Mouse (Mus musculus) olfactory bulb, adult 2 months (tissue): ENCODE measurements around the gene Gm21974. TPM values are rescaled to one million over a fixed set of nuclear protein-coding genes. Genes with fewer than 3 reads are reported as not detected.
"Not testable (repeated sequence)": the region's sequence is repeated elsewhere in the genome, so short reads cannot be mapped to it uniquely, and the experiment has no call there.

Source experiments
- H3K27ac ChIP-seq: fragments of 200-500 bp; 2 replicates; pipeline ENCODE4 v1.5.1; 2012; ENCODE audit warnings: low read depth, low read length; ENCODE audit not compliant: insufficient read depth
- H3K4me1 ChIP-seq: fragments of 200-500 bp; 2 replicates; pipeline ENCODE4 v1.6.1; 2012; ENCODE audit warnings: low read length; ENCODE audit not compliant: control insufficient read depth, insufficient read depth
- H3K4me3 ChIP-seq: fragments of 200-500 bp; 2 replicates; pipeline ENCODE4 v1.5.1; 2012; ENCODE audit warnings: mild to moderate bottlenecking, low read depth, low read length, moderate library complexity; ENCODE audit not compliant: insufficient read depth
- CTCF ChIP-seq: fragments of 200-500 bp; IDR thresholded peaks from 2 replicates; pipeline ENCODE4 v1.5.1; 2012; ENCODE audit warnings: low read depth, mild to moderate bottlenecking, low read length, moderate library complexity; ENCODE audit not compliant: insufficient read depth
- POLR2A ChIP-seq: fragments of 200-500 bp; IDR thresholded peaks from 2 replicates; pipeline ENCODE4 v1.6.1; 2012; ENCODE audit warnings: mild to moderate bottlenecking, low read depth, low read length, moderate library complexity; ENCODE audit not compliant: insufficient read depth
- WGBS: fragments of 180-500 bp; shearing (Covaris S2); methylation state at CpG from one replicate; pipeline ENCODE4 v1.1.7; 2018; 5-methylcytosine and 5-hydroxymethylcytosine counted together
- polyA plus RNA-seq: library from polyadenylated mRNA; stranded (reverse); fragments of >200 nt; gene quantifications from 2 replicates; pipeline ENCODE4 v1.2.4, GENCODE M21; 2012; ENCODE audit warnings: low replicate concordance; ENCODE audit not compliant: missing spikeins, insufficient read depth, insufficient read length

Gm21974 gene
- polyA plus RNA-seq, 1 experiment, result not detected

DNA sequence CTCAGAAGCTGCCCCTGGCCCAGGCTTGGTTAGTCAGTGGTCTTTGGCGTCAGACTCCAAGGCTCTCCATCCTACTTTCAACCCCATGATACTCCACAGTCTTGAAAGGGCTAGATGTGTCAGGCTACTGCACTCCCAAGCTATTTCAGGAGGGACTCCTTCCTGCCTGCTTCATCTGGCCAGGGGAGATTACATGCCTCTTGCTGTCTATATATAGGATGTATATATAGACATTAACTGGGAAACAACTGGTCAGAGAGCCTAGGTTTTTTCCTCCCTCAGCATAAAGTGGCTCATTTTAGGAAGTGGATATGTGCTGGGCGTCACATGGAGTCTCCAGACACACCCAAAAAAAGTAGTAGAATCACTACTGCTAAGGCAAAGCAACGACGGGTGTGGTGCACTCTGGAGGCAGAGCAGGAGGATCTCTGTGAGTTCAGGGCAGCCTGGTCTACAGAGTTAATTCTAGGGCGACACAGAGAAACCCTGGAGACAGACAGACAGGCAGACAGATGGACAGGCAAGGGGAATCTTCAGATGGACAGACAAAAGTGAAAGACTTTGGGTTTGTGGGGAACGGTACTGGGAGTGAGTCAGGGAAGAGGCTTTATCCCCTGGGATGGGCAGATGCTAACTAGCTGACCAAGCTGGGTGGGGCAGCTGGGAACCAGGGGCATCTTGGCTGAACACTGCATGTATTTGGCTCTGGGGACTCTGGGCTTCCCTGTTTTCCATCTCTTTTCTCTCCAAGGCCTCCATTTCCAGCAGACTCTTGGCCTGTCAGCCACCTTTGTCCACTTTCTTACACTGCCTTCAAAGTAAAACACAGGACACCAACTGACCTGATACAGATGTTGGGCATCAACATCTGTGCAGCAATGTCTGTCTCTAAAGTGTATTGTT, 45.0 kb downstream of the Gm21974 start:
- 79% methylated on average over 6 of the region's 6 CpGs for WGBS

DNA sequence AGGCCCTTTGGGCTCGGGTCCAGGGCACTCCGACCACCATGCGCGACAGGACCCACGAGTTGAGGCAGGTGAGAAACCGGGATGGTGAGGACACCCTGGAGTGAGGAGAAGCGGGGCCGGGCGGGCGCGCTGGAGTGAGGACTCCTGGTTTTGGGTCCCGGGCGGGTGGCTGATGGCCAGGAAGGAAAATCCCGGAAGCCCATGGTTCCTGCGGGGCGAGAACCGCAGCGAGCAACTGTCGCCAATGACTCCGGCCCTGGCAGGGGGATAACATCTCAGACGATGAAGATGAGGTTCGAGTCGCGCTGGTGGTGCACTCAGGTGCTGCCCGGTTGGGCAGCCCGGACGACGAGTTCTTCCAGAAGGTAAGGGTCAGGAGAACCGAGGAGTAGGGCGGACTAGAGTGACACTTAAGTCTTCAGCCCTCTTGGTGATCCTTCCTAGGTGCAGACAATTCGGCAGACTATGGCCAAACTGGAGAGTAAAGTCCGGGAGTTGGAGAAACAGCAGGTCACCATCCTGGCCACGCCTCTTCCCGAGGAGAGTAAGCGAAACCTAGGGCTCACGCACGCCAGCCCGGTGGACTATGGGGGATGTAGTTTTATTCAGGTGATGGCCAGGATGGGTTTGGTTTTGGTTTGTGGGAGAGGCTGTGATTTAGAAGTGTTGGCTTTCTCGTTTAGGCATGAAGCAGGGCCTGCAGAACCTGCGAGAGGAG, 53.1 kb downstream of the Gm21974 start:
- peaks cover 4% of the 10 kb centered on the region for H3K4me1 ChIP-seq
- WGBS, result under 1% methylated on average over 40 of the region's 40 CpGs
- peak overlapping the region; percentile 78 for H3K4me3 ChIP-seq
- peak overlapping the region; percentile 81 for H3K27ac ChIP-seq
- TF ChIP-seq POLR2A, result no peak
- no peak for TF ChIP-seq CTCF

More for the DNA sequence above, 45.0 kb downstream of the Gm21974 start:
- H3K27ac ChIP-seq, result no peak overlapping the region
- no peaks in the 10 kb centered on the region for H3K4me1 ChIP-seq
- TF ChIP-seq CTCF, result no peak
- TF ChIP-seq POLR2A, result no peak
- H3K4me3 ChIP-seq, result no peak overlapping the region

DNA sequence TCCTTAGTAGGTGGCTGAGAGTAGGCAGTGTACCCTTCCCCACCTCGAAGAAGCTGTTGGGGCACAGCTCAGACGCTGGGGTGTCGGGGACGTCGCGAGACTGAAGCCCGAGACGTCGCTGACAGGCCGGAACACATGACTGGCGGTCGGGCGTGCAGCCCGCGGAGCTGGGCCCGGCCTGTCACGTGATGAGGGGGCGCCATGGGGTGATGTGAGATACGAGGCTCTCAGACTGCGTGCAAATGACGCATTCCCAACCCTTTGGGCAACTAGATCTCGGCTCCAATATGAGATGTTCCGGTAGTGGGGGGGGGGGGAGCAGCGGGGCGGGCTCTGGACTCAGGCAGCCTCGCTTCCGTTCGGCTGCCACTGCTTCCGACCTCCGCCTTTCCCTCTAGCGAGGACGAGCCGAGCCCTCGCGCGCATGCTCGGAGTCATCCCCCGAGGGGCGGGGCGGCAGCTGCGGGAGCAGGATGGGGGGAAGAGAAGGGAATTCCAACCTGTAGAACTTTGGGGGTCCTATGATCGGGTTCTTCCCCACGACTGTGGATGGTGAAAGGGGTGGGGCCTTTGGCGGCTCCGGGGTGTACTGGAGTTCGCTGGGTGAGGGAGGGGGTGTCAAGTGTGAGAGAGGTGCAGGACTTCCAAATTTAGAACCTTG, 53.8 kb downstream of the Gm21974 start:
- Histone ChIP-seq H3K27ac (peak overlapping the region; percentile 97), H3K4me1 (peaks cover 4% of the 10 kb centered on the region), H3K4me3 (peak overlapping the region; percentile 78)
- TF ChIP-seq POLR2A (peak; percentile 72), CTCF (no peak)
- WGBS, result under 1% methylated on average over 46 of the region's 46 CpGs

DNA sequence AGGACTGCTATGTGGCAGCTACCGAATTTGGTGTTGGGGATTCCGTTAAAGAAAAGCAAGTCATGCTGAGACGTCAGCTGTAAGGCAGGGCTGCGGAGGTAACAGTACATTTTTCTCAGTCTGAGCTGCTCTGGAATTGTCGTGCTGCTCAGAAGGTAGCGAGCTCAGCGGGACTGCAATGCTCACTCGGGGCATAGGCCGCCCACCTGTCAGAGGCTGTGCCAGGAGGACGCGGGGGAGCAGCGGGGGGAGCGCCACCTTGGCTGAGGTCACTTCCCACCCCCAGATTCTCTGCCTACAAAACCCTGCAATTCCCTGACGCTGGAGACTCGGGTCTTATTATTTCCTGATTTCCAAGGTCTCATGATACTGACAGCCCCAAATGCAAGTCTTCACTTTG, 54.4 kb downstream of the Gm21974 start:
- peak overlapping the region; percentile 78 for H3K4me3 ChIP-seq
- WGBS, result under 1% methylated on average over 15 of the region's 15 CpGs
- peaks cover 4% of the 10 kb centered on the region for H3K4me1 ChIP-seq
- peak overlapping the region; percentile 97 for H3K27ac ChIP-seq
- TF ChIP-seq POLR2A (no peak), CTCF (no peak)

- not testable (repeated sequence) for H3K4me1 ChIP-seq, H3K4me3 ChIP-seq, H3K27ac ChIP-seq
- 75% methylated on average over 2 of the region's 2 CpGs for WGBS
Observed at GRCm38 (mm10) chr7:127840031-127840430, 55.2 kb downstream of the Gm21974 start.

DNA sequence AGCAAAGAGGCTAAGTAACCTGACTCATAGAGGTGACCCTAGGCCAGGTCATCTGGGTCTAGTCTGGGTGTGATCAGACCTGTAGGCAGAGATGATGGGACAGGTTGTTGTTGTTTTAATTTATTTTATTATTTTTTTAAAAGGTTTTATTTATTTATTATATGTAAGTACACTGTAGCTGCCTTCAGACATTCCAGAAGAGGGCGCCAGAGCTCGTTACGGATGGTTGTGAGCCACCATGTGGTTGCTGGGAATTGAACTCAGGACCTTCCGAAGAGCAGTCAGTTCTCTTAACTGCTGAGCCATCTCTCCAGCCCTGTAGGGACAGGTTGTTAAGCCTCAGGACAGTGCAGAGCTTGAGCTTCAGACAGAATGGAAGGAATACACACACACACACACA, 57.4 kb downstream of the Gm21974 start:
- 75% methylated on average over 4 of the region's 4 CpGs for WGBS
- H3K27ac ChIP-seq, H3K4me3 ChIP-seq, H3K4me1 ChIP-seq: not testable (repeated sequence)

GRCm38 (mm10) chr7:127837473-127837872, 57.8 kb downstream of the Gm21974 start:
- H3K4me1 ChIP-seq, result peaks cover 2% of the 10 kb centered on the region
- 94% methylated on average over 5 of the region's 5 CpGs for WGBS
- H3K27ac ChIP-seq, result no peak overlapping the region
- TF ChIP-seq CTCF (no peak), POLR2A (no peak)
- no peak overlapping the region for H3K4me3 ChIP-seq

Other genes with a start within 250 kb of the Gm21974 start
- gene Bcl7c, start 186.5 kb downstream of the Gm21974 start, polyA plus RNA-seq, result not detected in 2 replicates
- gene Ctf1, start 182.7 kb downstream of the Gm21974 start, polyA plus RNA-seq, result not detected in 2 replicates
- not detected in 2 replicates for gene Ctf2, start 163.3 kb downstream of the Gm21974 start, polyA plus RNA-seq
- not detected in 2 replicates for gene Fbxl19, start 150.9 kb downstream of the Gm21974 start, polyA plus RNA-seq
- not detected in 2 replicates for gene Orai3, start 125.6 kb downstream of the Gm21974 start, polyA plus RNA-seq
- gene Setd1a, start 118.8 kb downstream of the Gm21974 start, polyA plus RNA-seq, result 526 TPM in 1 of 2 replicates, not detected in the other
- not detected in 2 replicates for gene Gm49388, start 109.8 kb downstream of the Gm21974 start, polyA plus RNA-seq
- not detected in 2 replicates for gene Hsd3b7, start 94.8 kb downstream of the Gm21974 start, polyA plus RNA-seq
- gene Stx4a, start 71.2 kb downstream of the Gm21974 start, polyA plus RNA-seq, result not detected in 2 replicates
- gene Stx1b, start 70.9 kb downstream of the Gm21974 start, polyA plus RNA-seq, result 303 TPM in 1 of 2 replicates, not detected in the other
- gene Zfp646, start 19.2 kb downstream of the Gm21974 start, polyA plus RNA-seq, result not detected in 2 replicates
- gene Zfp668, start 18.6 kb downstream of the Gm21974 start, polyA plus RNA-seq, result not detected in 2 replicates
- not detected in 2 replicates for gene Prss53, start 4.5 kb downstream of the Gm21974 start, polyA plus RNA-seq
- not detected in 2 replicates for gene Vkorc1, start 163 bp upstream of the Gm21974 start, polyA plus RNA-seq
- not detected in 2 replicates for gene Bckdk, start 8.6 kb upstream of the Gm21974 start, polyA plus RNA-seq
- not detected in 2 replicates for gene Kat8, start 17.1 kb upstream of the Gm21974 start, polyA plus RNA-seq
- not detected in 2 replicates for gene Prss8, start 34.6 kb upstream of the Gm21974 start, polyA plus RNA-seq
- not detected in 2 replicates for gene Prss36, start 51.3 kb upstream of the Gm21974 start, polyA plus RNA-seq
- gene Fus, start 72.0 kb upstream of the Gm21974 start, polyA plus RNA-seq, result 1,012 and 1,678 TPM in 2 replicates
- 340 TPM in 1 of 2 replicates, not detected in the other for gene Pycard, start 98.4 kb upstream of the Gm21974 start, polyA plus RNA-seq
- gene Trim72, start 108.5 kb upstream of the Gm21974 start, polyA plus RNA-seq, result not detected in 2 replicates
- not detected in 2 replicates for gene Itgam, start 167.2 kb upstream of the Gm21974 start, polyA plus RNA-seq
- gene Gm49368, start 167.2 kb upstream of the Gm21974 start, polyA plus RNA-seq, result not detected in 2 replicates
- gene Itgax, start 234.1 kb upstream of the Gm21974 start, polyA plus RNA-seq, result not detected in 2 replicates